Mouse (Mus musculus) bone marrow macrophage, adult 2 months (primary cell): ENCODE measurements around the gene Lrrc8c.

Source experiments
- CTCF ChIP-seq: IDR thresholded peaks from 2 replicates; pipeline ENCODE4 v1.5.1; 2012; ENCODE audit warnings: low read depth, mild to moderate bottlenecking, low read length, moderate library complexity
- POLR2A ChIP-seq: IDR thresholded peaks from 2 replicates; pipeline ENCODE4 v1.6.1; 2012; ENCODE audit warnings: mild to moderate bottlenecking, low read depth, low read length, borderline replicate concordance

GRCm38 (mm10) chr5:105536172-105536571, 17.0 kb downstream of the Lrrc8c start:
- no peak for TF ChIP-seq POLR2A
- TF ChIP-seq CTCF = no peak
